Comparison of ENCODE assay signal across 20 mouse cellular contexts in genomic region chr2:90575713-90576112, GRCm38 (mm10). TPM values are rescaled to one million over a fixed set of nuclear protein-coding genes. Genes with fewer than 3 reads are reported as not detected.
DNase-seq lines count a peak whose midpoint lies in the region; ATAC-seq and TF ChIP-seq lines count a peak whose summit lies in the region.
"Had no signal": no experiment of that assay in that cellular context is flagged by ENCODE, and none has a peak within 500 bp of the region (broad histone marks: within the 10 kb centered on the region; RNA-seq: fewer than 3 reads in every experiment).

No protein-coding gene starts in this region.

- ATAC-seq in liver, embryonic 11.5 days (replicated peaks; ENCODE audit: low FRiP score) = no peak
- ATAC-seq in hindbrain, embryonic 13.5 days (ENCODE audit: low FRiP score) = no peak
- ATAC-seq: hindbrain, postnatal 0 days had no signal

- WGBS in liver, adult 2 months = 71% methylated on average over 5 of the region's 5 CpGs
- WGBS in liver, embryonic 11.5 days = 77% methylated on average over 5 of the region's 5 CpGs
- 84% methylated on average over 5 of the region's 5 CpGs for WGBS in small intestine, adult 2 months
- WGBS in hindbrain, embryonic 13.5 days = 78% methylated on average over 5 of the region's 5 CpGs

- H3K4me1 ChIP-seq in liver, adult 2 months (ENCODE audit: control insufficient read depth, insufficient read depth, low read length) = peaks cover 16% of the 10 kb centered on the region
- H3K4me1 ChIP-seq in liver, embryonic 11.5 days (replicated peaks; ENCODE audit: control insufficient read depth, insufficient read depth, low read length) = peaks cover 28% of the 10 kb centered on the region
- H3K4me1 ChIP-seq in small intestine, adult 2 months (ENCODE audit: control insufficient read depth, insufficient read depth, insufficient read length, low read length) = peaks cover 7% of the 10 kb centered on the region
- peaks cover 26% of the 10 kb centered on the region for H3K4me1 ChIP-seq in hindbrain, embryonic 13.5 days (replicated peaks)

- no peaks in the 10 kb centered on the region for H3K36me3 ChIP-seq in liver, adult 2 months (ENCODE audit: control insufficient read depth, insufficient read depth, low read length)
- no peaks in the 10 kb centered on the region for H3K36me3 ChIP-seq in liver, embryonic 11.5 days (ENCODE audit: control insufficient read depth, insufficient read depth, low read length)
- H3K36me3 ChIP-seq in small intestine, adult 2 months (ENCODE audit: control insufficient read depth, insufficient read depth, low read length) = no peaks in the 10 kb centered on the region
- no peaks in the 10 kb centered on the region for H3K36me3 ChIP-seq in hindbrain, embryonic 13.5 days
- H3K36me3 ChIP-seq: embryonic facial prominence, embryonic 15.5 days; heart, embryonic 10.5 days; kidney, embryonic 15.5 days had no signal

- H3K79me2 ChIP-seq in liver, adult 2 months (ENCODE audit: control insufficient read depth, insufficient read depth, low read length) = peaks cover 39% of the 10 kb centered on the region

- no peak for TF ChIP-seq CTCF in gastrocnemius, adult 2 months (IDR thresholded peaks at IDR 0.05)
- TF ChIP-seq CTCF in liver, adult 2 months (IDR thresholded peaks at IDR 0.05; ENCODE audit: low read depth, low read length) = no peak
- no peak for TF ChIP-seq CTCF in small intestine, adult 2 months (IDR thresholded peaks at IDR 0.05; ENCODE audit: extremely low read depth, insufficient read length, insufficient replicate concordance, low read depth, low read length)

- intact Hi-C loops in gastrocnemius, adult 2 months (cut with DNase I) = loop anchor here (5.0 kb wide), 2 partner anchors 33 to 83 kb away; no protein-coding TSS in a partner anchor

- H3K4me2 ChIP-seq in liver, embryonic 11.5 days = peak overlapping the region; percentile 55
- H3K4me2 ChIP-seq in hindbrain, embryonic 13.5 days = no peak overlapping the region
- H3K4me2 ChIP-seq: embryonic facial prominence, embryonic 15.5 days; kidney, embryonic 15.5 days; midbrain, embryonic 11.5 days had no signal

- H3K4me3 ChIP-seq in gastrocnemius, adult 2 months = no peak overlapping the region
- H3K4me3 ChIP-seq in liver, adult 2 months (ENCODE audit: insufficient read depth, low read depth, low read length) = no peak overlapping the region
- H3K4me3 ChIP-seq in liver, embryonic 11.5 days (ENCODE audit: low read depth, low read length) = no peak overlapping the region
- no peak overlapping the region for H3K4me3 ChIP-seq in small intestine, adult 2 months (ENCODE audit: low read depth, low read length)
- H3K4me3 ChIP-seq in hindbrain, embryonic 13.5 days = no peak overlapping the region
- H3K4me3 ChIP-seq: embryonic facial prominence, embryonic 15.5 days; heart, embryonic 10.5 days; kidney, embryonic 15.5 days had no signal

- DNase-seq in gastrocnemius, adult 2 months = no peak
- DNase-seq in gastrocnemius, adult 18-20 months (ENCODE audit: low spot score) = no peak
- DNase-seq in liver, adult 2 months (ENCODE audit: extremely low read depth, low read depth, low spot score) = no peak
- no peak for DNase-seq in liver
- DNase-seq in liver, embryonic 11.5 days (ENCODE audit: low spot score) = no peak
- no peak for DNase-seq in urinary bladder, adult 18-20 months (ENCODE audit: low spot score in 2 of 2)
- DNase-seq: adrenal gland, postnatal 36 days; cerebellum, adult 9-11 months; embryo, embryonic 11 days; gastrocnemius, postnatal 36 days; layer of hippocampus, adult 9-11 months; lung, postnatal 14 days; thymus, adult 18-20 months had no signal

- H3K9me3 ChIP-seq in liver, embryonic 11.5 days (ENCODE audit: control insufficient read depth, low read length) = no peaks in the 10 kb centered on the region
- H3K9me3 ChIP-seq in hindbrain, embryonic 13.5 days = no peaks in the 10 kb centered on the region
- H3K9me3 ChIP-seq: embryonic facial prominence, embryonic 15.5 days; heart, embryonic 10.5 days; kidney, embryonic 15.5 days had no signal

- no peaks in the 10 kb centered on the region for H3K27me3 ChIP-seq in liver, adult 2 months (ENCODE audit: control insufficient read depth, insufficient read depth, low read length)
- H3K27me3 ChIP-seq in liver, embryonic 11.5 days (replicated peaks; ENCODE audit: control insufficient read depth, insufficient read depth, low read length) = no peaks in the 10 kb centered on the region
- H3K27me3 ChIP-seq in small intestine, adult 2 months (ENCODE audit: control insufficient read depth, insufficient read depth, low read length) = no peaks in the 10 kb centered on the region
- no peaks in the 10 kb centered on the region for H3K27me3 ChIP-seq in hindbrain, embryonic 13.5 days
- H3K27me3 ChIP-seq: embryonic facial prominence, embryonic 15.5 days; kidney, embryonic 15.5 days had no signal

- no peak overlapping the region for H3K9ac ChIP-seq in liver, adult 2 months (ENCODE audit: low read depth, low read length)
- no peak overlapping the region for H3K9ac ChIP-seq in liver, embryonic 11.5 days (ENCODE audit: low read depth, low read length)
- no peak overlapping the region for H3K9ac ChIP-seq in hindbrain, embryonic 13.5 days
- H3K9ac ChIP-seq: embryonic facial prominence, embryonic 15.5 days; kidney, embryonic 15.5 days had no signal

- no peak for TF ChIP-seq POLR2A in liver, adult 2 months (IDR thresholded peaks at IDR 0.05; ENCODE audit: extremely low read depth, insufficient read depth, low read length)
- TF ChIP-seq POLR2A in small intestine, adult 2 months (IDR thresholded peaks at IDR 0.05; ENCODE audit: low read depth, low read length) = no peak

- H3K27ac ChIP-seq in gastrocnemius, adult 2 months = peak overlapping the region; percentile 24; the same call in 1 of the 2 replicates
- H3K27ac ChIP-seq in liver, adult 2 months (replicated peaks; ENCODE audit: insufficient read depth, low read depth, low read length) = peak overlapping the region; percentile 60
- peak overlapping the region; percentile 53; the same call in 1 of the 2 replicates for H3K27ac ChIP-seq in liver, embryonic 11.5 days (ENCODE audit: low read depth, low read length)
- H3K27ac ChIP-seq in small intestine, adult 2 months (ENCODE audit: insufficient read depth, low read depth, low read length) = peak overlapping the region; percentile 64
- H3K27ac ChIP-seq in hindbrain, embryonic 13.5 days = no peak overlapping the region
- H3K27ac ChIP-seq: embryonic facial prominence, embryonic 15.5 days; heart, embryonic 10.5 days; hindbrain, postnatal 0 days; kidney, embryonic 15.5 days had no signal

RNA-seq across cellular contexts. Expression of gene Ptprj, which starts 4.7 kb away (rescaled TPM):
- total RNA-seq in gastrocnemius, adult 2 months (2021) = 1 to 10 TPM; 2.1 to 4.2 TPM
- 1 to 10 TPM; 2.8 to 3.2 TPM for total RNA-seq in gastrocnemius, adult 18-20 months (2021)
- total RNA-seq in liver, adult 2 months (2014; rRNA removed) = 35.2 and 43.3 TPM in 2 replicates
- polyA plus RNA-seq in liver, adult 2 months (2012; rRNA removed) = 12.1 and 14.0 TPM in 2 replicates
- polyA plus RNA-seq in liver, embryonic 11.5 days (2014; fragmentation: Nextera tagmentation; extraction: Ambion mirVana) = 5.1 TPM in 2 replicates
- polyA plus RNA-seq in small intestine, adult 2 months (2012; rRNA removed) = 3.4 and 7.3 TPM in 2 replicates
- 3.8 and 4.3 TPM in 2 replicates for polyA plus RNA-seq in hindbrain, embryonic 13.5 days (2015; fragmentation: Nextera tagmentation; extraction: Ambion mirVana)
